Mouse (Mus musculus) kidney, postnatal 25 days (tissue): ENCODE data around the gene Wnk3.
"Not testable (repeated sequence)": the region's sequence is repeated elsewhere in the genome, so short reads cannot be mapped to it uniquely, and the experiment has no call there.

ENCODE experiments used
- DNase-seq, 2 experiments: peaks; one replicate each; pipeline ENCODE4 v3.0.0; 2021; ENCODE audit warnings: mixed read lengths in 2 of 2

The Wnk3 gene

GRCm38 (mm10) chrX:151197778-151198177, at the start of gene Wnk3:
Wnk3 (plus strand) TSS chrX:151198078.
- no peak for DNase-seq

- DNase-seq: no peak
These were observed 39.5 kb upstream of the Wnk3 start for GRCm38 (mm10) chrX:151158414-151158813.

GRCm38 (mm10) chrX:151168438-151169131, 29.3 kb upstream of the Wnk3 start:
- peak; percentile 28 to 43 for DNase-seq

- peak; percentile 27 to 59 for DNase-seq
These were observed 28.5 kb upstream of the Wnk3 start for GRCm38 (mm10) chrX:151169261-151169961.

- DNase-seq: not testable (repeated sequence)
These were observed 24.7 kb upstream of the Wnk3 start for GRCm38 (mm10) chrX:151173134-151173533.

GRCm38 (mm10) chrX:151298329-151298728, 100.5 kb downstream of the Wnk3 start:
- DNase-seq: no peak

GRCm38 (mm10) chrX:151313732-151314131, 115.9 kb downstream of the Wnk3 start:
- no peak for DNase-seq

GRCm38 (mm10) chrX:151333615-151334014, 135.7 kb downstream of the Wnk3 start:
- DNase-seq: no peak

DNA sequence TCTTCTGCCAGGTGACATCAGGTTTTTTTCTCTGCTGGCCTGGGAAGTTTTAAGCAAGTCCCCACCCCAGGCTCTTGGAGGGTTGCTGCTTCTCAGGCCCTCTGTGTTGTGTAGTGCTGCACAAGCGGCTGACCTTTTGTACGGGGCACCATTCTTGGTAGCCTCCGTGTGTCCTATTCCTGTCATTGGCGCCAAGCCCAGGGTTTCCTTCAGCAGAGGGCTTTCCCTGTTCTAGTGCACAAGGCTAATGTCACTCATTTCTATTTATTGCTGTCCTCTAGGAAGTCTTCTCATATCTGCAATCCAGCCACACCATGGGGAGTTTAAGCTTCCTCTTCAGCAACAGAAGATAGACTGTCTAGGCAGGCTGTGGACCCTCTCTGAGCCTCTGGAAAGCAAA, 139.9 kb downstream of the Wnk3 start:
- DNase-seq: peak; percentile 47 to 71

DNA sequence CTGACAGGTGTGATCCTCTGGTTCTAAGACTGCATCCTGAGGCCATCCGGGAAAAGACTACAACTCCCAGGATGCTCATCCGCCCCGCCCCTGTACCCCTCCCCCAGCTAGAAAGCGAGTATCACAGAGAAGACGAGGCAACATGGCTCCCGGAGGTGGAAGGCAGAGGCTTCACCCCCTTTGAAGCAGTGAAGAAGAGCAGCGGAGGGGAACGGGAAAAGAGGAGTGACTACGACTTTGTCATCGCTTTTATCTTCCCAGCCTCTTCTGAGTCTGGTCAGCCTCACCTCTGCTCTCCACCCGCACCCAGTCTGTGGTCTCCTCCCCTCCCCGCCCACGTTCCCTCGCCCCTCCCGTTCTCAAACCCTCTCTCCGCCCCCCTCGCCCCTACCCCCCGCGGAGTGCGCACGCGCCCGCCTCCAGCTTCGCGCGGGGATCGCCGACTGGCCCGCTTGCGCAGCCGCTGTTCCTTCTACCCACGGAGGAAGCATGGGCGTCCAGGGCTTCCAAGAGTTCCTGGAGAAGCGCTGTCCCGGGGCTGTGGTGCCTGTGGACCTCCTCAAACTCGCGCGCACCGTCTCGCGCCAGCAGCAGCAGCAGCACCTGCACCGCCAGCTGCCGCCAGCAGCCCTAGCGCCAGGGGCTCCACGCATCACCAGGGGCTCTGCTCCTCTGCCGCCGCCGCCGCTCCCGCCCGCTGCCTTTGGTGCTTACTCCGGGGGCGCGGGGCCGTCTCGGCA, 146.1 kb downstream of the Wnk3 start, which contains the start of gene Fam120c:
Gene Fam120c (plus strand): TSS at position 415 of the 740 bp plus-strand sequence.
- DNase-seq: peak; percentile 85 to 93

DNA sequence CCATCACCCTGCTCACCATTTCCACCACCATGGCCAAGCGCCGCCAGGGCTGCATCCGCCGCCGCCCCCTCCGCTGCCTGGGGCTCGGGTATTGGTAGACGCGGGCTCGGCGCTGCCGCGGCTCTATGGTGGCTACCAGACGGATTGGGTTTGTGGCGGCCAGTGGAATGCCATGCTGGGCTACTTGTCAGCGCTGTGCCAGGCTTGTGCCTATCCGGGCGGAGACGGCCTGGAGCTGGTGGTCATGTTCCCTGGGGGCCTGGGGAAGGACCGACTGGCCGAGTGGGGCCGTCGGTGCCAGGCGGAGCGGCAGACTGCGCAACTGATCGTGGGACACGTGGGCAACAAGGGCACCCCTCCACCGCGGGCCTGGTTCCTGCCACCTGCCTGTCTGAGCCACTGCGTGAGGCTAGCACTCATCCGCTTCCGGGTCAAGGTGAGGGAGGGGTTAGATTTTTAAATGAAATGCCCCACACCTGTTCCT, 146.7 kb downstream of the Wnk3 start:
- DNase-seq: peak; percentile 60 to 84

- DNase-seq: no peak
These were observed 147.7 kb downstream of the Wnk3 start for GRCm38 (mm10) chrX:151345333-151346125.

DNA sequence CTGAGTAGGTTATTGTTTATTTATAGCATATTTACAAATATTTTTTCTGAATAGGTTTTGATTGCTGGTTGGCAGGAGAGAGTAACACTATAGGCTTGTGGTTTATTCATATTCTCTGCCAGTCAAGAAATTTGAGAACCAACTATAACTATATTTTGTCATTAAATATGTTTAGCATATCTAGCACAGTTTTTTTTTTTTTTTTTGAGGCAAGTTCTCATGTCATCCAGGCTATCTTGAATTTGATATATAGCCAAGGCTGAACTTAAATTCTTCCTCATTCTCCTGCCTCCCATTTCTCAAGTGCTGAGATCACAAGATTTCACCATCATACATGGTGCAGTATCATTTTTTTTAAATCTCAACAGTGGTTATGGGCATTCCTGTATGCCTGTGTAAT, 149.4 kb downstream of the Wnk3 start:
- no peak for DNase-seq

GRCm38 (mm10) chrX:151349322-151349721, 151.4 kb downstream of the Wnk3 start:
- no peak for DNase-seq
